8 mouse cellular contexts compared by ENCODE assay signal in the genomic region with DNA sequence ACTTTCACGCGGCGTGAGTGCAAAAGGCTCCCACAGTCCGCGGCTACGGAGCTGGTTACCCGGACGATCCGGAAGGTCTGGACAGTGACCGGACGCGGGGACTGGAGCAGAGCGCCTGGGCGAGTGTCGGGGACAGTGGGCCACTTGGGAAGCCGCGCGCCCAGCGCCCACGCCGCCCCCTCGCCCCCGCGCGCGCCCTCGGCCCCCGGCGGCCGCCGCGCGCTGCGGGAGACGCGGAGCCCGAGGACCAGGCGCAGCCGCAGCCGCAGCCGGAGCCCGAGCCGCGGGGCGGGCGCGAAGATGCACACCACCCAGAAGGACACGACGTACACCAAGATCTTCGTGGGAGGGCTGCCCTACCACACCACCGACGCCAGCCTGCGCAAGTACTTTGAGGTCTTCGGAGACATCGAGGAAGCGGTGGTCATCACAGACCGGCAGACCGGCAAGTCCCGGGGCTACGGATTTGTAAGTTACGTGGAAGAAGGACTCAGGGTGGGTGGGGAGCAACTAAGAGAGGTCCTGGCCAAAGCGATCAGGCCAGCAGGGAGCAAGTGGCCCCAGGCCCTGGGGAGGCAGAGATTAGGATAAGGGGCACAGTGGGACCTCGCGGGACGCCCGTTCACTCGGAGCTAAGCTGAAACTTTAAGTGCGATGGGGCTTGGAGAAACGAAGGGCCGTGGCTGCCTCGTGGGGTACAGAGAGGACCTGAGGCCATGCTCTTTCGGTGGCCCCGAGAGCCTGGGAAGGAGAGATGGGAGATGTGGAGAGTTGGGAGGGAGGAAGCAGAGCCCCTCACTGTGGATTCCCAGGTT. TPM values are rescaled to one million over a fixed set of nuclear protein-coding genes. Genes with fewer than 3 reads are reported as not detected.
DNase-seq lines count a peak whose midpoint lies in the region; ATAC-seq lines count a peak whose summit lies in the region.

No protein-coding gene starts in this region.

- H3K27me3 ChIP-seq in limb, embryonic 13.5 days, result peaks cover 3% of the 10 kb centered on the region; the same call in 1 of the 2 replicates
- no peaks in the 10 kb centered on the region for H3K27me3 ChIP-seq in neural tube, embryonic 12.5 days (replicated peaks)

- ATAC-seq in limb, embryonic 13.5 days (ENCODE audit: low FRiP score, low read depth), result peak; percentile 45; the same call in 1 of the 2 replicates
- peak; percentile 67 for ATAC-seq in neural tube, embryonic 12.5 days (ENCODE audit: low FRiP score, low read depth)

- H3K4me2 ChIP-seq in limb, embryonic 13.5 days (replicated peaks), result peak overlapping the region; percentile 96
- H3K4me2 ChIP-seq in neural tube, embryonic 12.5 days (replicated peaks), result peak overlapping the region; percentile 96

- intact Hi-C loops in heart, postnatal 10 days (cut with DNase I), result loop anchor here (5.0 kb wide), 1 partner anchor 248 kb away; a partner anchor contains a TSS

- WGBS in limb, embryonic 13.5 days, result under 1% methylated on average over 73 of the region's 73 CpGs
- under 1% methylated on average over 73 of the region's 73 CpGs for WGBS in neural tube, embryonic 12.5 days

- peak overlapping the region; percentile 81 for H3K9ac ChIP-seq in limb, embryonic 13.5 days
- peak overlapping the region; percentile 77 for H3K9ac ChIP-seq in neural tube, embryonic 12.5 days

- H3K4me3 ChIP-seq in limb, embryonic 13.5 days, result peak overlapping the region; percentile 70
- H3K4me3 ChIP-seq in neural tube, embryonic 12.5 days, result peak overlapping the region; percentile 67

- peak; percentile 27 for DNase-seq in gastrocnemius, postnatal 10 days
- DNase-seq in gastrocnemius, postnatal 25 days, result no peak
- DNase-seq in CD8-positive naive resting alpha-beta T cell, adult 2 months (ENCODE audit: low read depth in 2 of 2, low spot score in 2 of 2), result peak; percentile 7 to 16
- DNase-seq in cerebellum, postnatal 36 days, result peak; percentile 26 to 40
- peak; percentile 27 to 34 for DNase-seq in heart, postnatal 10 days
- DNase-seq in c-Kit-positive CD71-positive TER-119-positive erythroid progenitor cells, embryonic 14.5 days (ENCODE audit: low spot score), result no peak

- peaks cover 4% of the 10 kb centered on the region; the same call in 1 of the 2 replicates for H3K4me1 ChIP-seq in limb, embryonic 13.5 days
- peaks cover 15% of the 10 kb centered on the region for H3K4me1 ChIP-seq in neural tube, embryonic 12.5 days

- H3K36me3 ChIP-seq in limb, embryonic 13.5 days, result no peaks in the 10 kb centered on the region
- peaks cover 4% of the 10 kb centered on the region; the same call in 1 of the 2 replicates for H3K36me3 ChIP-seq in neural tube, embryonic 12.5 days

- H3K9me3 ChIP-seq in limb, embryonic 13.5 days, result no peaks in the 10 kb centered on the region
- H3K9me3 ChIP-seq in neural tube, embryonic 12.5 days, result no peaks in the 10 kb centered on the region

- H3K27ac ChIP-seq in limb, embryonic 13.5 days, result peak overlapping the region; percentile 10; the same call in 1 of the 2 replicates
- H3K27ac ChIP-seq in neural tube, embryonic 12.5 days, result peak overlapping the region; percentile 20; the same call in 1 of the 2 replicates

RNA-seq across cellular contexts. Expression of a gene that starts 0.7 kb away (rescaled TPM):
- total RNA-seq in gastrocnemius, postnatal 10 days (2021), result 100 to 1,000 TPM; 170 to 193 TPM
- 100 to 1,000 TPM; 129 to 151 TPM for total RNA-seq in gastrocnemius, postnatal 25 days (2021)
- 100 to 1,000 TPM; 225 to 282 TPM for total RNA-seq in heart, postnatal 10 days (2021)
- 5.4 and 6.4 TPM in 2 replicates for polyA plus RNA-seq in limb, embryonic 13.5 days (2015; fragmentation: Nextera tagmentation; extraction: Ambion mirVana)
- polyA plus RNA-seq in neural tube, embryonic 12.5 days (2016; fragmentation: Nextera tagmentation; extraction: Ambion mirVana), result 5.8 and 7.7 TPM in 2 replicates

Comparison
In these comparisons a context has a peak if more than half of its experiments do, and no peak if none do; other contexts are left out.
1. DNase-seq: peak in gastrocnemius, postnatal 10 days (single experiment), CD8-positive naive resting alpha-beta T cell, adult 2 months (2 of 2), cerebellum, postnatal 36 days (2 of 2) and heart, postnatal 10 days (2 of 2); none in gastrocnemius, postnatal 25 days (single experiment) and c-Kit-positive CD71-positive TER-119-positive erythroid progenitor cells, embryonic 14.5 days (single experiment).